Mouse (Mus musculus) retina, embryonic 14.5 days (tissue): ENCODE results near the gene Ly6g6d.

Experiments used
- DNase-seq: peaks from one replicate; pipeline ENCODE4 v3.0.0-alpha.2; 2015; ENCODE audit warnings: low spot score

The Ly6g6d gene

DNA sequence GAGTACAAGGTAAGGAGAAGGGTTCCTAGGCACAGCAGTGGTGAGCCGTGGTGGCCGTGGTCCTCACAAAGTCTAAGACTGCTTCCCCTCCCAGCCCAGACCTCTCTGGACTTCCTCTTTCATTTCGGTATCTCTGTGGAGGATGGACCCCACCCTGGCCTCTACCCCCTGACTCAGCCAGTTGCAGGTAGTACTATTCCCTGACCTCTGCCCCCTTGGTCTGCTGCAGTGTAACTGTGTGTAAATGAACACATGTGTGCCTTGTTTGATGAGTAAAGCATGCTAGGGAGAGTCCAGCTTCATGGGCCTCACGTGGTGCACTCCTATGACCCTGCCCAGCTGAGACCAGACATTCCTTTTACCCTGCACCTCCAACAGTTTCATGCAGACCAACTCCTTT, 54.1 kb downstream of the Ly6g6d start:
- no peak for DNase-seq

DNA sequence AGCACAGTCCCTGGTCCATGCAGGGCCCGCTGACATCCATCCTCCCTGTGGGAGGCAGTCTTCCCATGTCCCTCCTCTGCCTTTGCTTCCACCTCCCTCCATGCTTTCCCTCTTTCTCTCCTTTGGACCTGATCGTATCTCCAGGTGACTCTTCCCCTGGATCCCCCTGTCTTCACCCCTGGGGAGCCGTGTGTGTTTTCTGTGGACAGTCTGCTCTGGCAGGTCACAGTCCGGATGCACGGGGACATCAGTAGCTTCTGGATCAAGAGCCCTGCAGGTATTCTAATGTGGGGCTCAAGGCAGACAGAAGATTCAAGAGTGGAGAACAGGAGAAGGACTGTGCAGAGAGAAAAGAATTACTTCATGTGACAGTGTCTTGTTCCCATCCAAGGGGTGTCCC, 54.6 kb downstream of the Ly6g6d start:
- DNase-seq, result no peak

DNA sequence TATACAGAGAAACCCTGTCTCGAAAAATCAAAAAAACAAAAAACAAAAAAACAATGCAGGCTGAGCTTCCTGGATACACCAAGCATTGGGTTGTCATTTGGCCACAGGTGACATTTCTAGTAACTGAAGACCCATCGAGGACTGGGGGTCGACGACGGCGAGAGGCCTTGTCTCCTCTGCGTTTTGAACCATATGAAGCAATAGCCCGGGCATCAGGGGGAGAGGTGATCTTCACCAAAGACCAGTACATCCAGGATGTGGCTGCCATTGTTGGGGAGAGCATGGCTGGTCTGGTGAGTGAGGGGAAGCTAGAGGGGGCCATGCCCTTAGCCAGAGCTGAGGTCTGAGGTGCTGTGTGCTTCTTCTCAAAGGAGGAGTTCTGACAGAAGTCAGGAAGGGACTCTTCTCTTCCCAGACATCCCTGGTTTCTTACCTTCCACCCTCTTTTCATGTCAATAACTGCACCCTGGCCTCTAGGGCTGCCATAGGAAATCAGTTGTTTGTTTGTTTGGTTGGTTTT, 55.3 kb downstream of the Ly6g6d start:
- no peak for DNase-seq

DNA sequence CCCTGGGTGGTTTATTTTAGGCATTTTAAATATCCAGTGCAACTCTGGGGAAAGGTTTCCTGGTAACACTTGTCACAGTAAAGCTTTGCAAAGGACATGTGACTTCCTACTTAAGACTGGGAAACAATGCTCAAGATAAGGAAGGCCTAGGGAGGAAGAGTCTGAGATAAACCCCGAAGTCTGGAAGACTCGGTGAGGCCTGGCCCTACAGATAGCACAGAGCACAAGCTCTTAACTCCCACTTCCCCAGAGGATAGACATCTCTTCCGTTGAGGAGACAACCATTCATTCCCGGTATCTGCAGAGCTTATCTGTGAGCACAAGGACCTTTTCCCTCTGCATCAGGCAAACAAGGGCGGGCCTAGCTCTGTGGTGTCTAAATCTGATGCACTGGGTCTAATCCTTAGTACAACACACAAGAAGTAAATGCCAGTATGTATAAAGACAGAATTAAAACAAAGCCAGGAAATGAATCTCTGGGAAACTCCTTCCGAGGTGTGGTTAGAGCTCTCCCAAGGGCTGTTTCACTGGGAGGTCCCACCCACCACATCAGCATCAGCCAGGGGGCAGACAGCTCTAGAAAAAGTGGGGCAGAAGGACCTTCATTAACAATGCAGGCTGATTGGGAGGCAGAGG, 55.9 kb downstream of the Ly6g6d start:
- DNase-seq, result no peak
